Mouse (Mus musculus) kidney, adult 2 months (tissue): ENCODE measurements at regions not wholly inside any gene's neighbourhood (a gene's known extent, or its start where the extent isn't known, plus 50 kb on each side); places are given as distances from the start of the nearest gene placed in this dataset.
A peak's percentile ranks its signal among the peaks of the same experiment; 100 is the strongest.
"Not testable (repeated sequence)": the region's sequence is repeated elsewhere in the genome, so short reads cannot be mapped to it uniquely, and the experiment has no call there.

Source experiments
- DNase-seq: peaks from one replicate; pipeline ENCODE4 v3.0.0; 2021
- H3K27ac ChIP-seq: fragments of 200-500 bp; 2 replicates; pipeline ENCODE4 v1.5.1; 2012; ENCODE audit warnings: low read depth, low read length, control low read depth, inconsistent platforms; ENCODE audit not compliant: insufficient read depth
- H3K27me3 ChIP-seq: fragments of 200-500 bp; replicated peaks from 2 replicates; pipeline ENCODE4 v1.6.1; 2012; ENCODE audit warnings: mild to moderate bottlenecking, moderate library complexity, low read length, inconsistent platforms; ENCODE audit not compliant: control insufficient read depth, insufficient read depth
- H3K36me3 ChIP-seq: fragments of 200-500 bp; 2 replicates; pipeline ENCODE4 v1.6.1; 2012; ENCODE audit warnings: mild to moderate bottlenecking, moderate library complexity, low read length, inconsistent platforms; ENCODE audit not compliant: control insufficient read depth, insufficient read depth
- H3K4me1 ChIP-seq: fragments of 200-500 bp; 2 replicates; pipeline ENCODE4 v1.6.1; 2011; ENCODE audit warnings: low read length; ENCODE audit not compliant: control insufficient read depth, insufficient read depth
- H3K4me3 ChIP-seq: fragments of 200-500 bp; 2 replicates; pipeline ENCODE4 v1.5.1; 2011; ENCODE audit warnings: mild to moderate bottlenecking, low read depth, low read length, control low read depth; ENCODE audit not compliant: insufficient read depth
- WGBS: fragments of 180-500 bp; shearing (Covaris S2); methylation state at CpG from one replicate; pipeline ENCODE4 v1.1.7; 2018; 5-methylcytosine and 5-hydroxymethylcytosine counted together

- DNase-seq = peak; percentile 98
- not testable (repeated sequence) for H3K4me1 ChIP-seq, H3K36me3 ChIP-seq, H3K27me3 ChIP-seq
- WGBS = under 1% methylated on average over 13 of the region's 13 CpGs
- Histone ChIP-seq H3K4me3 (peak overlapping the region; percentile 75), H3K27ac (peak overlapping the region; percentile 64; the same call in 1 of the 2 replicates)
Observed at GRCm38 (mm10) chr17:17293932-17294534, 80.1 kb upstream of the Riok2 start.

DNA sequence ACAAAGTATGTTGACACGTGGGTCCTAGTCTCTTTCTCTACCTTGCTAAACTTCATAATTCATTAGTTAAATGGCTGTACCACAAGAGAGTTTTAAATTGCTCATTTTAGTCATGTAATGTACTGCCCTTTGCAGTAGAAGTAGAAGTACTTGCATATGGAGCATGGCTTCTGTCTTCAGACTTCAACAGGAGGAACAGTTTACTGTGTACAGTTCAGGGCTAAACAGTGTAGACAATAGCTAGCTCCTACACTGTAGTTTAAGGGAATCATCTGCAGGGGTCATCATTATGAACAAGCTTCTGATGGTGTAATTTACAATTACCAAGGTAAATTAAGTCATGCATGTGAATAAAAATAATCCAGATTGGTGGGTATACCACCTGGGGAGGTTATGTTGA lies 79.1 kb upstream of the Riok2 start:
- H3K4me1 ChIP-seq, DNase-seq, H3K36me3 ChIP-seq, H3K27me3 ChIP-seq, H3K27ac ChIP-seq, H3K4me3 ChIP-seq: not testable (repeated sequence)
- WGBS = 2% methylated on average over 1 of the region's 1 CpGs

GRCm38 (mm10) chr17:17303496-17303895 lies 70.6 kb upstream of the Riok2 start:
- H3K27me3 ChIP-seq, DNase-seq, H3K27ac ChIP-seq, H3K4me1 ChIP-seq, H3K4me3 ChIP-seq, H3K36me3 ChIP-seq: not testable (repeated sequence)
- WGBS = 99% methylated on average over 10 of the region's 10 CpGs
